Mouse (Mus musculus): ENCODE results near the gene Taar7e.
"Not testable (repeated sequence)": the region's sequence is repeated elsewhere in the genome, so short reads cannot be mapped to it uniquely, and the experiment has no call there.

The Taar7e gene

DNA sequence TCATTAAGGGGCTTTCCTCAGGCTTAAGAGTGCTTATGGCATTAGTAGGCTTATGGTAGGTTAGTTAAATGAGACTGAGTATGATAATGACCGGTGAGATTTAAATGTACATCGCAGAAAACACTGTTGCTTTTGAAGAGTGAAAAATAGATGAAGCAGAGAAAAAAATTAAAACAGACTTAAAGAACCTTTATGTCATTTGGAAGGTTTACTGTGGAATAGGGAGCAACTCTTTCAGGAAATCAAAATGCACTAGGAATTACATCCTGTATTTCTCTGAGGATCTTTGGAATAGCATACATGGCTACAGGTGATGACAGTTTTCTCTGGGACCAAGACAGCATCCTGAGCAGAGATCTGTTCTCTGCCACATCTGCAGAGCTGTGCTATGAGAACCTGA lies at the start of gene Taar7e:
Gene Taar7e, plus strand, starts transcription at position 301 of the 400 bp plus-strand sequence.
- CTCF ChIA-PET = no interaction called here

DNA sequence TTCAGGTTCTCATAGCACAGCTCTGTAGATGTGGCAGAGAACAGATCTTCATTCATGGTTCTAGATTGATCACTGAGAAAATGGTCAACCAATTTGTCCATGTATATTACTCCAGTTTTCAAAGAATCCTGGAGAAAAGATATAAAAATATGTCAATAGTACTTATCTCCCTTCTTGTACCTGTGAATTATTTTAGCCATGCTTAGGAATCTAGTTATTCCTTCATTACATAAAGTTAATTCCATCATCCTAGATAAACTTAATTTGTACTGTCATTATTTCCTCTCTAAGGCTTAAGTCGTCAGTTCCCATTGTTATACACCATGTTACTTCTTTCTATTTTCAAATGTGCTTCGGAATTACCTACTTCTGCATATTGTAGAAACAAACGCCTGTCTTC lies 44.0 kb upstream of the Taar7e start, which contains the start of gene Taar7a:
Gene Taar7a, minus strand, starts transcription at position 101 of the 400 bp plus-strand sequence.
- CTCF ChIA-PET = no interaction called here

DNA sequence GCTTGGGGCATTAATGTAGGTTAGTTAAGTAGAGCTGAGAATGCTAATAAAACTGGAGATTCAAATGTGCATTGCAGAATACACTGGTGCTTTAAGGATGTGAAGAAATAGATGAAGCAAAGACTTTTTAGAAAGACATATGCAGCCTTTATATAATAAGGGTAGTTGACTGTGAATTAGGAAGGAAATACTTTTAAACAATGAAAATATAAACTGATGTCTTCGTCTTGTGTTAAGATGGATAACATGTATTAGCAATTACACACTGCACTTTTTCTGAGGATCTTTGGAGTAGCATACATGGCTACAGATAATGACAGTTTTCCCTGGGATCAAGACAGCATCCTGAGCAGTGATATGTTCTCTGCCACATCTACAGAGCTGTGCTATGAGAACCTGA lies 37.8 kb upstream of the Taar7e start, which contains the start of gene Taar7b:
Gene Taar7b, plus strand, starts transcription at position 301 of the 400 bp plus-strand sequence.
- CTCF ChIA-PET = no interaction called here

DNA sequence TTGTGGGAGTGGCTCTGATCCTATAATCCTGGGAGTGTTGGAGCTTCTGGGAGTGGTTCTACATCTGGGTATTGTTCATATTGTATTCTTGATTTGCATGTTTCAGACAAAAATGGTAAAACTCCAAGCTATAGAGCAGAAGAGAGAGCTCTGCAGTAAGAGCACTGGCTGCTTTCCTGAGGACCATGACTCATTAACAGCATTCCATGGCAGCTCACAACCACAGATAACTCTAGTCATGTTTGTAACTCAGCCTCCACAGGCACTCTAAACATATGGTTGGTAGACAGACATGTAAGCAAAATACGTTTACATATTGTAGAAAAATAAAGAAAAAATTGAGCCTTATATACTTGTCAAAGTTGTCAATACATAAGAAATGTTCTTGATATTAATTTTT lies 31.0 kb upstream of the Taar7e start:
- CTCF ChIA-PET = no interaction called here

DNA sequence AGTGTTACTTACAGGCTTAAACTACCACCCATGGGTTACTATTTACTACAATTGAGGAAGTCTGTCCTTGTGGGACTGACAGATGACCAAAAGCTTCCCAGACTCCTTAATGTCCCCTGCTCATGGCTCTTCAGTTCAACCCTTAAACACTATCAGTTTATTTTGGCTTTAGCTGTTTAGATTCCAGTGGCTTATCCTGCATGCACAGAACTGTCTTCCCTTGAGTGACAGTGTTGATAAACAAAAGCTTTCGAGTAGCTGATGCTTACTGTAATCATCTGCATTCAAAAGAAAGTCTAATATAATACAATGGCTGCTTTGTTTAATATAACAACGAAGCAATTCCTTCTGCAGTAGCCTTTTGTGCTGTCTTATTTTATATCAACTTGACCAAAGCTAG lies 30.4 kb upstream of the Taar7e start:
- CTCF ChIA-PET = no interaction called here

DNA sequence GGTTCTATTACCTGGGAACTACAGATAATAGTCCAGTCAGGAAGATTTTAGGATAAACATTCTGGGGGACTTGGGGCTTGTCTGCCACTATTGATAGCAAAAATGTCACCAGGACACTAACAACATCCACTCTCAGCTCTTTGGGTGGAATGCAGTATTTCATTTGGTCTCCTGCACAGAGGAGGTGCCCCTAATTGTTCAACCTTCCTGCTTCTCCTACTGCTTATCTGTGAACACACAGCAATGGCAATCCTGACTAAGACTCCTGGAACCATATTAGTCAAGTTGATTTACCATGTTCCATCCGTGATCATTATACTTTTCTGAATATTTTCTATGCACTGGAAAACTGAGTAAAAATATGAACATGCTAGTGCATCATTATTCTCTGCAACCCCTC lies 29.3 kb upstream of the Taar7e start:
- CTCF ChIA-PET = no interaction called here

DNA sequence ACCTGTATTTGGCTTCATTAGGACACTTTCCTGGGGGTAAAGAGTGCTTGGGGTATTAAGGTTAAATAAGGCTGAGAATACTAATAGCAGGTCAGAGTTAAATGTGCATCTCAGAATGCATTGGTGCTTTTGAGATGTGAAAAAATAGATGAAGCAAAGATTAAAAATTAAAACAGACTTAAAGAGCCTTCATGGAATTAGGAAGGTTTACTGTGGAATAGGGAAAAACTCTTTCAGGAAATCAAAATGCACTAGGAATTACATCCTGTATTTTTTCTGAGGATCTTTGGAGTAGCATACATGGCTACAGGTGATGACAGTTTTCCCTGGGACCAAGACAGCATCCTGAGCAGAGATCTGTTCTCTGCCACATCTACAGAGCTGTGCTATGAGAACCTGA lies 10.5 kb upstream of the Taar7e start, which contains the start of gene Taar7d:
Gene Taar7d, plus strand, starts transcription at position 301 of the 400 bp plus-strand sequence.
- CTCF ChIA-PET = no interaction called here

DNA sequence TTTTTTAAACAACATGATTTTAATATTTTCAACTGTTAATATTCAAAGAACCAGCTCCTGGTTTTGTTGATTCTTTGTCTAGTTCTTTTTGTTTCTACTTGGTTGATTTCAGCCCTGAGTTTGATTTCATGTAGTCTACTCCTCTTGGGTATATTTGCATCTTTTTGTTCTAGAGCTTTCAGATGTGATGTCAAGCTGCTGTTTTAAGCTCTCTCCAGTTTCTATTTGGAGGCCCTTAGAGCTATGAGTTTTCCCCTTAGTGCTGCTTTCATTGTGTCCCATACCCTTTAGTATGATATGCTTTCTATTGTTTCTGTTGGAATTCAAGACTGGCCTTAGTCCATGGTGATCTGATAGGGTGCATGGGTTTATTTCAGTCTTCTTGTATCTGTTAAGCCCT lies 6.1 kb upstream of the Taar7e start:
- CTCF ChIA-PET = no interaction called here

DNA sequence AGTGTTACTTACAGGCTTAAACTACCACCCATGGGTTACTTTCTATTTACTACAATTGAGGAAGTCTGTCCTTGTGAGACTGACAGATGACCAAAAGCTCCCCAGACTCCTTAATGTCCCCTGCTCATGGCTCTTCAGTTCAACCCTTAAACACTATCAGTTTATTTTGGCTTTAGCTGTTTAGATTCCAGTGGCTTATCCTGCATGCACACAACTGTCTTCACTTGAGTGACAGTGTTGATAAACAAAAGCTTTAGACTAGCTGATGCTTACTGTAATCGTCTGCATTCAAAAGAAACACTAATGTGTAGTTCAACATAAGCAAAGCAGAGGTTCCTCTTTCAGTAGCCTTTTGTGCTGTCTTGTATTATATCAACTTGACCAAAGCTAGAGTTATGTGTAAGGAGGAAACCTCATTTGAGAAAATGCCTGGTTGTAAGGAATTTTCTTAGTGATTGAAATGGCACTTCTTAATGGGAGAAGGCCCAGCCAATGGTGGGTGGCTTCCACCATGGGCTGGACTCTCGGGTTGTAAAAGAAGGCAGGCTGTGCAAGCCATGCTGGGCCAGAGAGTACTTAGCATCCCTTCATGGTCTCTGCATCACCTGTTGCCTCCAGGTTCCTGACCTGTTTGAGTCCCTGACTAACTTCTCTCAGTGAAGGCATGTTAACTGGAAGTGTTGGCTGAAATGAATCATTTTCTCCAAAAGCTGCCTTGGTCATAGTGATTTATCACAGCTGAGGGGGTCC lies 2.9 kb downstream of the Taar7e start:
- CTCF ChIA-PET = no interaction called here

DNA sequence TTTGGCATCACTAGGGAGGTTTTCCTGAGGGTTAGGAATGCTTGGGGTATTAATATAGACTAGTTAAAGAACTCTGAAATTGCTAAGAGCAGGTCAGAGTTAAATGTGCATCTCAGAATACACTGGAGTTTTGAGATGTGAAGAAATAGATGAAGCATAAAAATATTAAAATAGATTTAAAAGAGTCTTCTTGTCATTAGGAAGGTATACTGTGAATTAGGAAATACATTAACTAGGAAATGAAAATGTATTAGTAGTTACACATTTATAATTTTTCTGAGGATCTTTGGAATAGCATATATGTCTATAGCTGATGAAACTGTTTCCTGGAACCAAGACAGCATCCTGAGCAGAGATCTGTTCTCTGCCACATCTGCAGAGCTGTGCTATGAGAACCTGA lies 11.8 kb downstream of the Taar7e start, which contains the start of gene Taar7f:
Gene Taar7f, plus strand, starts transcription at position 301 of the 400 bp plus-strand sequence.
- CTCF ChIA-PET = no interaction called here

DNA sequence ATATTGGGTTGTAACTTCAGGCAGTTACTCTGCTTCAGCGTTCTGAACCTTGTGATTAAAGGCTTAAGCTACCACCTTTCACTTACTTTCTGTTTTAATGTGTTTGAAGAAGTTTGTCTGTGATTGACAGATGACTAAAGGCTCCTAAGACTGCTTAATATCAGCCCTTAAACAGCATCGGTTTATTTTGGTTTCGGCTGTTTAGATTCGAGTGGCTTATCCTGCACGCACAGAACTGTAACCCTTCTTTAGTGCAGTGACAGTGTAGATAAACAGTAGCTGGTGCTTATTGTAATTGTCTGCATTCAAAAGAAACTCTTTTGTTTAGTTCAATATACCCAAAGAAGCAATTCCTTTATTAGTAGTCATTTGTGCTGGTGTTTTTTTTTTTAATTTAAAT lies 14.6 kb downstream of the Taar7e start:
- CTCF ChIA-PET = no interaction called here

DNA sequence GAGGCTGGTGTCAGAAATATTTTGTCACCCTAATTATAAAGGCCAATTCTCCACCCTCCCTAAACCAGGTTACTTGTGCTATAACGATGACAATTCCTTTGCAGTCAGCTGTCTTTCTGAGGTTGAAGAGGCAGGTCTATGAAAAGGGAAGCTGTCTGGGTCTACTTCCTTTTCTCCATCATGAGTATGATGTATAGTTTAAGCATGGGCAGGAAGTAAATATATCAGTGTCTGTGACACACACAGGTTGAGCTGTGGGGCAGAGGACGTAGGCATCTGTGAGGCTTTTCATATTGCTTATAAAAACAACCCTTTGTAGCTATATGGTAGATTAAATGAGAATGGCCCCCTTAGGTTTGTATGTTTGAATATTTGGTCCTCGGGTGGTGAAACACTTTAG lies 21.6 kb downstream of the Taar7e start:
- CTCF ChIA-PET = no interaction called here

DNA sequence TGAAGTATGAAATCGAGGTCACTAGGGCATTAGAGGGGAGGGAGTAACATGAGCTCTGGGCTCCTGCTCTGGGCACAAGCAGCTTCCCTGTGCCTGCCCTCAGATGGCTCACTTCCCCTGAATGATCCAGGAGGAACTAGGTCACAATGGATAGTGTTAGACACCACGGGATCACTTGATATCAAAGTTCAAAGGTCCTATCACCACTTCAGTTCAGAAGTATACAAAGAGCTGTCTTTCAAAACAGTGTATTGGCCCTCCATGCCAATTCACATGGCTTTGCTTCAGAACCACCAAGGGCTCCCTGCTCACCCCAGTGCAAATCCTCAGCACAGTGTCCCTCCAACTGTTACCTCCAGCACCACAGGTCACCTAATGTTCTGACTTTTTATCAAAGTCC lies 37.3 kb downstream of the Taar7e start:
- CTCF ChIA-PET = not testable (repeated sequence)

DNA sequence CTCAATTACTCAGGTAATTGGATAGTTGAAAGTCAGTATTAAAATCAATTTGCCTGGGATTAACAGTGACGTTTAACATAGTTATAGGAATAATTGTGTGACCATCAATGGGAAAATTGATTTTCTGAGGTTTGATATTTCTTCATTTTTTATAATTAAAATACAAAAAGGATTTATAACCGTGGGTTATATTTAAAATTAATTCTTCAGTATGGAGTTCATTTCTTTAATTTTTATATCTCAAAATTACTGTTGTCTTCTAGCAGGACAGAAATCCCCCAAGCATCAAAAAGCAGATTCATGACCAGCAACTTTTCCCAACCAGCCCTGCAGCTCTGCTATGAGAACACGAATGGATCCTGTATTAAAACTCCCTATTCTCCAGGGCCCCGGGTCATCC lies 38.8 kb downstream of the Taar7e start, which contains the start of gene Taar8a:
Gene Taar8a, plus strand, starts transcription at position 301 of the 400 bp plus-strand sequence.
- CTCF ChIA-PET = not testable (repeated sequence)

DNA sequence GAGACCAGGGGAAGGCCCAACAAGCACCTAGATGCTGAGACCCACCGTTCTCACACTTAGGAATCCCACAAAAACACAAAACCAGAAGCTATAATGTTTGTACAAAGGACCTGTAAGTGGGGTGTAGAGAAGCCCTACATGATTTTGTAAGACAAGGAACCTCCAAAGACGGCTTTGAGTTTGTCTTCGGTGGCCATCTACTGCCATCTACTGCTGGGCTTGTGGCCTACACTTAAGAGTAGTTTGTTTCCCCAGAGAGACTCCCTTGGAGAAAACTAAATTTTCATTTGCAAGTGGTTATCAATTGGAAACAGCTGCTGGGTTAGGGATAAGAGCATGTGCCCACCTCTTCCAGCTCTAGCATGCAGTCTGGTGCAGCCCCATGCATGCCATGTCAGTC lies 42.8 kb downstream of the Taar7e start:
- CTCF ChIA-PET = interaction anchor here (0.6 kb wide), 1 partner anchor 266 kb away, joined by 3 read pairs; no protein-coding TSS in a partner anchor

DNA sequence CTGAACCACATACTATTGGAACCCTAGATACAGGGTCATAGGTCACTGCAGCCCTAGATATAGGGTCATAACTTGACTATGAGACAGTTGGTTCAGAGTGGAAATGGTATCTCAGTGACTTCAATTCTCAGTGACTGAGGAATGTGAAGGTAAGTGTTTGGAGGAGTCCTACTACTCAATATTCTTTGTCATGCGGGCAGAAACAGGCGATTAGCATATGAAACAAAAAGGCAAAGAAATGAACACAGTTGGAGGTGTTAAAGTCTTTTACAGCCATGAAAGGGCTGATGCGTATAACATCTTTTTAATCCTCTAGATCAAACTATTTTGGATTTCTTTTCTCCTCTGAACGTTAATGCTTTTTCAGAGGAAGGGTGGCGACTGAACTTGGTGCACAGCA lies 48.5 kb downstream of the Taar7e start:
- CTCF ChIA-PET = no interaction called here

DNA sequence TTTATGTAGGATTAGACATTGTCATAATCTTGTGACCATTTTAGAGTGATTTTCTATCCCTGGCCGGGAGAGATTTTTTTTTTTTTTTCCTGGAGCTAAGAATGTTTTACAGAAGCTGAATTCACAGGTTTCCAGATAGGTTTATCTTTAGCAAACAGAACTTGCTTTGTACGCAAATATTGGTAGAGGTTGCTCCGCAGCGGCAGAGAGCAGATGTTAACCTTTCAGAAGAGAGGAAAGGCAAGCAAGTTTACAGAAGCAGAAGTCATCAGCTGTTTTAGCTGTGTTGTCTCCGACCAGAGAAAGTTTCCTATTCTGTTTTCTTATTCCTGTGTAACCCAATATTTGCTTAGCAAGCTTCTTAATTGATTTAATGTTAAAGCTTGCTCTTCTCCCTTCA lies 49.1 kb downstream of the Taar7e start:
- CTCF ChIA-PET = no interaction called here

DNA sequence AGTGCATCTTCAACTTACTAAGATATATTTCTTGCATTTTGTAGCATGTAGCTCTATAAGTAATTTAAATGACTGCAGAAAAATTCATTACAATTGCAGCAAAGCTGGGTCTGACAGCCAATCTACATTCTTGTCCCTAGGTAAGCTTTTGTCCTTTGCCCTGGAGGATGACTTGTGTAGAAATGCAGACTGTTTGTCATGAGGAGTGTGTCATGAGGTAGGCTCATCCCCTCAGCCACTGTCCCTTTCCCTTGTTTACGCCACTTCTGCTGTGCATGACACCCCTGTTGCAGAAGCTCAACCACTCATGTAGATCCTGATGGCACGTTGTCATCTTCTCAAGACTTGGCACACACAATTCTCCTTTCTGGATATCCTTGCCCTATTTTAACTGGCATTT lies 49.8 kb downstream of the Taar7e start:
- CTCF ChIA-PET = no interaction called here
